Mouse (Mus musculus) midbrain, embryonic 11.5 days (tissue): ENCODE measurements around the gene Ndufs3. TPM values are rescaled to one million over a fixed set of nuclear protein-coding genes. Genes with fewer than 3 reads are reported as not detected.
"Not testable (repeated sequence)": the region's sequence is repeated elsewhere in the genome, so short reads cannot be mapped to it uniquely, and the experiment has no call there.

Experiments used
- ATAC-seq: fragments of 200-750 bp; cut with Nextera tagmentation; 2 replicates; pipeline ENCODE4 v1.8.0; 2017; ENCODE audit warnings: moderate TSS enrichment, moderate library complexity; ENCODE audit not compliant: low FRiP score
- DNase-seq: peaks from one replicate; pipeline ENCODE4 v3.0.0; 2015; ENCODE audit warnings: low spot score; ENCODE audit errors: missing footprints
- H3K27ac ChIP-seq: fragments of 300-500 bp; sonication (generic); 2 replicates; pipeline ENCODE4 v1.5.1; 2014; ENCODE audit warnings: low read depth, low read length
- H3K27me3 ChIP-seq: fragments of 300-500 bp; sonication (generic); 2 replicates; pipeline ENCODE4 v1.6.1; 2014; ENCODE audit warnings: mild to moderate bottlenecking, low read length, moderate library complexity, mixed read lengths; ENCODE audit not compliant: control insufficient read depth, insufficient read depth
- H3K36me3 ChIP-seq: fragments of 300-500 bp; sonication (generic); 2 replicates; pipeline ENCODE4 v1.6.1; 2014; ENCODE audit warnings: mild to moderate bottlenecking, low read length, moderate library complexity, mixed read lengths; ENCODE audit not compliant: control insufficient read depth, insufficient read depth
- H3K4me1 ChIP-seq: fragments of 300-500 bp; sonication (generic); 2 replicates; pipeline ENCODE4 v1.6.1; 2014; ENCODE audit warnings: low read length; ENCODE audit not compliant: control insufficient read depth, insufficient read depth
- H3K4me2 ChIP-seq: fragments of 300-500 bp; sonication (generic); 2 replicates; pipeline ENCODE4 v1.6.1; 2014; ENCODE audit warnings: mild to moderate bottlenecking, moderate library complexity
- H3K4me3 ChIP-seq: fragments of 300-500 bp; sonication (generic); 2 replicates; pipeline ENCODE4 v1.5.1; 2014; ENCODE audit warnings: low read depth, low read length
- H3K9ac ChIP-seq: fragments of 300-500 bp; sonication (generic); 2 replicates; pipeline ENCODE4 v1.6.1; 2014; ENCODE audit warnings: low read length
- H3K9me3 ChIP-seq: fragments of 300-500 bp; sonication (generic); 2 replicates; pipeline ENCODE4 v1.6.1; 2016; ENCODE audit warnings: low read length; ENCODE audit not compliant: control insufficient read depth
- WGBS: fragments of 180-500 bp; shearing (Covaris S2); extraction: QIAGEN DNeasy Blood & Tissue Kit; methylation state at CpG from one replicate; pipeline ENCODE4 v1.1.7; 2014; 5-methylcytosine and 5-hydroxymethylcytosine counted together
- polyA plus RNA-seq: library from polyadenylated mRNA; unstranded; fragments of >200 nt; fragmentation: Nextera tagmentation; extraction: Ambion mirVana; gene quantifications from 2 replicates; pipeline ENCODE4 v1.2.1, GENCODE M21; 2014

Gene Ndufs3
- polyA plus RNA-seq, 1 experiment from 2014 or later, result 204 TPM

- H3K4me2 ChIP-seq, result no peak overlapping the region
Observed at GRCm38 (mm10) chr2:90915516-90915915, 10.9 kb upstream of the Ndufs3 start.

DNA sequence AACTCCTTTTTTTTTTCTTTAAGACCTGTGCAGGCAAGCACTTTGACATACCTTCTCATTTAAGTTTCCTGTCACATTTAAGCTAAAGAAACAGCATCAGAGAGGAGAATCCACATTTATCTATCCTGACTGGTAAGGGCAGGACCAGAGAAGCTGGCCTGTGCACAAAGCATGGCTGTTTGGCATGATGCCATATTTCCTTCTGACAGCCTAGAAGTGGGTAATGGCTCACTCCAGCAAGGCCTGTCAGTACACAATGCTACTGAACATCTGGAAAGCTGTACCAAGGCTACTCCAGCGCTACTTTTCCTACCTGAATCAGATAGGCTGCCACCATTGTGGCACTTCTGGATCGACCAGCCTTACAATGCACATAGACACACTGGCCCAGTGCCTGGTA, 9.0 kb upstream of the Ndufs3 start:
- Histone ChIP-seq H3K27me3 (no peaks in the 10 kb centered on the region), H3K36me3 (peaks cover 22% of the 10 kb centered on the region), H3K9me3 (no peaks in the 10 kb centered on the region), H3K4me3 (no peak overlapping the region), H3K4me1 (peaks cover 8% of the 10 kb centered on the region; the same call in 1 of the 2 replicates), H3K27ac (no peak overlapping the region), H3K4me2 (no peak overlapping the region), H3K9ac (no peak overlapping the region)
- ATAC-seq (no peak), DNase-seq (no peak)
- WGBS, result 95% methylated on average over 2 of the region's 2 CpGs

More at GRCm38 (mm10) chr2:90915516-90915915, 10.9 kb upstream of the Ndufs3 start:
- DNase-seq (no peak), ATAC-seq (no peak)
- Histone ChIP-seq H3K27ac (no peak overlapping the region), H3K36me3 (peaks cover 8% of the 10 kb centered on the region; the same call in 1 of the 2 replicates), H3K4me1 (peaks cover 8% of the 10 kb centered on the region; the same call in 1 of the 2 replicates), H3K9ac (no peak overlapping the region), H3K4me3 (no peak overlapping the region), H3K9me3 (no peaks in the 10 kb centered on the region), H3K27me3 (no peaks in the 10 kb centered on the region)
- WGBS, result 90% methylated on average over 1 of the region's 1 CpGs

GRCm38 (mm10) chr2:90911668-90912067, 7.0 kb upstream of the Ndufs3 start:
- H3K36me3 ChIP-seq, result peaks cover 25% of the 10 kb centered on the region

DNA sequence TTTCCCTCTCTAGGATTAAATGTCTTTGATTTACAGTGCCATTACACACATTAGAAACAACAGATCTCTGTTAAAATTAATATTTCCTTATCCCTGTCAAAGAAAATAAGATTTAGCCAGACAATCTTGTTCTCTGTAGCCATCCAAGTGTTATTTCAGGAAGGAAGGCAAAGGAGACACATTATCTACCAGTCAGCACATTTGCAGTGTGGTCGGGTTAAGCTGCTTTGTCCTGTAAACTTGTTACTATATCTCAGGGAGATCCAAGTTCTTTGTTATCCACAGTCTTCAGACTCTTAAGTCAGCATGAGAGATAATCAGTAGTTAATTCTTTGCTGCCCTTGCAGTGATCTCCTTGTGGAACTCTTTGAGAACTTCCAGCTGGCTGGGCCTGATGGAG, 6.2 kb upstream of the Ndufs3 start:
- no peak overlapping the region for H3K27ac ChIP-seq
- no peak overlapping the region for H3K4me3 ChIP-seq
- DNase-seq (peak; percentile 72), ATAC-seq (no peak)
- H3K9ac ChIP-seq, result no peak overlapping the region
- peaks cover 25% of the 10 kb centered on the region for H3K36me3 ChIP-seq
- no peaks in the 10 kb centered on the region for H3K9me3 ChIP-seq
- 80% methylated on average over 1 of the region's 1 CpGs for WGBS
- H3K4me1 ChIP-seq, result no peaks in the 10 kb centered on the region
- H3K4me2 ChIP-seq, result no peak overlapping the region
- H3K27me3 ChIP-seq, result no peaks in the 10 kb centered on the region

More at GRCm38 (mm10) chr2:90911668-90912067, 7.0 kb upstream of the Ndufs3 start:
- no peak overlapping the region for H3K9ac ChIP-seq
- 84% methylated on average over 1 of the region's 1 CpGs for WGBS
- no peak overlapping the region for H3K4me2 ChIP-seq
- 0 out of 2 replicates have a peak, but pooled peaks cover 2% of the 10 kb centered on the region for H3K4me1 ChIP-seq
- H3K27ac ChIP-seq, result no peak overlapping the region
- ATAC-seq (no peak), DNase-seq (peak; percentile 68)
- H3K9me3 ChIP-seq, result no peaks in the 10 kb centered on the region
- H3K4me3 ChIP-seq, result no peak overlapping the region
- no peaks in the 10 kb centered on the region for H3K27me3 ChIP-seq

GRCm38 (mm10) chr2:90906721-90907120, 2.1 kb upstream of the Ndufs3 start:
- WGBS, result 94% methylated on average over 2 of the region's 2 CpGs
- Histone ChIP-seq H3K9me3 (no peaks in the 10 kb centered on the region), H3K27me3 (no peaks in the 10 kb centered on the region), H3K9ac (no peak overlapping the region), H3K4me1 (peaks cover 11% of the 10 kb centered on the region), H3K4me3 (no peak overlapping the region), H3K36me3 (peaks cover 27% of the 10 kb centered on the region), H3K4me2 (no peak overlapping the region), H3K27ac (no peak overlapping the region)
- DNase-seq, result no peak
- ATAC-seq, result no peak

GRCm38 (mm10) chr2:90904856-90905224, 213 bp upstream of the Ndufs3 start:
- DNase-seq, result no peak
- Histone ChIP-seq H3K4me1 (peaks cover 11% of the 10 kb centered on the region), H3K36me3 (peaks cover 23% of the 10 kb centered on the region), H3K4me2 (peak overlapping the region; percentile 74), H3K9me3 (no peaks in the 10 kb centered on the region), H3K9ac (peak overlapping the region; percentile 91), H3K4me3 (peak overlapping the region; percentile 91), H3K27me3 (no peaks in the 10 kb centered on the region), H3K27ac (peak overlapping the region; percentile 79)
- peak; percentile 80 for ATAC-seq
- WGBS, result under 1% methylated on average over 20 of the region's 21 CpGs

GRCm38 (mm10) chr2:90903398-90903797, 1.2 kb downstream of the Ndufs3 start:
- H3K4me2 ChIP-seq, result peak overlapping the region; percentile 74
- peak overlapping the region; percentile 91 for H3K4me3 ChIP-seq
- no peaks in the 10 kb centered on the region for H3K9me3 ChIP-seq
- DNase-seq (no peak), ATAC-seq (no peak)
- H3K27ac ChIP-seq, result no peak overlapping the region
- H3K36me3 ChIP-seq, result peaks cover 17% of the 10 kb centered on the region; the same call in 1 of the 2 replicates
- peak overlapping the region; percentile 91 for H3K9ac ChIP-seq
- H3K4me1 ChIP-seq, result peaks cover 11% of the 10 kb centered on the region
- H3K27me3 ChIP-seq, result no peaks in the 10 kb centered on the region
- WGBS, result 90% methylated on average over 2 of the region's 2 CpGs

GRCm38 (mm10) chr2:90894299-90894677, 10.3 kb downstream of the Ndufs3 start:
- Histone ChIP-seq H3K36me3 (peaks cover 14% of the 10 kb centered on the region; the same call in 1 of the 2 replicates), H3K27me3 (peaks cover 18% of the 10 kb centered on the region)
- 96% methylated on average over 3 of the region's 3 CpGs for WGBS
- not testable (repeated sequence) for H3K4me3 ChIP-seq, H3K27ac ChIP-seq, H3K9me3 ChIP-seq, ATAC-seq, H3K4me2 ChIP-seq, H3K9ac ChIP-seq, DNase-seq, H3K4me1 ChIP-seq

DNA sequence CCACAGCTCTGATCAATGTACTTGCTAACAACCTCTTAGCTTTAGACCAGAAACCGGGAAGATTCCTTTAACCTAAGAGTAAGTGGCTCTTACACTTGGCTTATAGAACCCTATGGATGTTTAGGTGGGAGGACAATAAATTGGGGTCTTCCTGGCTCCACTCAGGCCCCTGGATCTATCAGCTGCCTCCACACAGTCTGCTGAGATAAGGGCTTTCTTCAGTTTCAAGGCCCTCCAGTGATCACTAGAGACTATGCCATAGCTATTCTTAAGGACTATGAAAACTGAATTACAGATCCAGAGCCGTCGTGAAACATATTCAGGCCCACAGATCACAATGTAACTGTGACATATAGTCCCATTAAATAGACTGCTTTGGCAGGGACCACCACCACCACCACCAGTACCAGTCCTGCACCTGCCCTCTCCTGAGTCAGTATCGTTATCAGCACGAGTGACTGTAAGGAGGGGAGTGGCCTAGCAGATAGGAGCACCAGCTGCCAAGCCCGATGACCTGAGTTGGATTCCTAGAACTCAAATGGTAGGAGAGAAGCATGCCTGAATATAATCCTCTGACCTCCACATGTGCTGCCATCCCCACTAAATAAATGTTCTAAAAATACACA, 10.8 kb downstream of the Ndufs3 start:
- 0 out of 2 replicates have a peak, but pooled peaks cover 7% of the 10 kb centered on the region for H3K4me1 ChIP-seq
- H3K36me3 ChIP-seq, result peaks cover 11% of the 10 kb centered on the region; the same call in 1 of the 2 replicates
- H3K4me2 ChIP-seq, result no peak overlapping the region
- 93% methylated on average over 6 of the region's 6 CpGs for WGBS
- peaks cover 23% of the 10 kb centered on the region for H3K27me3 ChIP-seq
- no peak for DNase-seq
- no peak overlapping the region for H3K27ac ChIP-seq
- H3K4me3 ChIP-seq, result no peak overlapping the region
- no peaks in the 10 kb centered on the region for H3K9me3 ChIP-seq
- H3K9ac ChIP-seq, result no peak overlapping the region
- no peak for ATAC-seq
